Mouse (Mus musculus): ENCODE data around the gene Dap3. TPM values are rescaled to one million over a fixed set of nuclear protein-coding genes. Genes with fewer than 3 reads are reported as not detected.

The Dap3 gene
- polyA plus RNA-seq, 1 experiment from 2014 or later = 147 TPM

DNA sequence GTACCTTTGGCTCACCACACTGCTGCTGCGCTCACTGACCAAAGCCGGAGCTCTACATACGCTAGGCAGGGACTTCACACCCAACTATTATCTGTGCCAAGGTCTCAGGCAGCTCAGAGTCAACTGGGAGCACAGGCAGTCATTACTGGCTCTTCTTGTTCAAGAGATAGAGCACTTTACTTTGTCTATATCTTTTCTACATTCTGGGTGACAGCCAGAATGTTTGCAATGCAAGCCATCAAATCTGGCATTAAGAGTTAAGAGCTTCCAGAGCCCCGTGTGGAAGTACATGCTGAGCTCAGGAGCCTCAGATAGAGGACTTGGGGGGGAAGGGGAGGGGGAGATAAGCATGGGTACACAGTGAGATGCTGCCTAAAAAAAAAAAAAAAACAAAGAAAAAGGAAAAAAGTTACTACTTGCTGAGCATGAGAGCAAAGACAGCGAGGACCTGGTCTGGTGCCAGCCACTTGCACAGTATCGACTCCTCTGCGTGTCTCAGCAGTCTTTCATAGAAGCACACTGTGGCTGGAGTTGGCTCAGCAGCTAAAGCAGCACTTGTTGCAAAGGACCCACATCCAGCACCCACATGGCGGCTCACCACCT lies 26.9 kb downstream of the Dap3 start:
- Histone ChIP-seq H3K9ac (ENCODE audit: low read length) (no peak overlapping the region), H3K27me3 (replicated peaks; ENCODE audit: control insufficient read depth, insufficient read depth, low read length) (no peaks in the 10 kb centered on the region), H3K4me2 (ENCODE audit: low read length) (no peak overlapping the region), H3K9me3 (replicated peaks; ENCODE audit: control insufficient read depth, low read length) (no peaks in the 10 kb centered on the region), H3K27ac (ENCODE audit: low read depth, low read length) (no peak overlapping the region), H3K4me1 (ENCODE audit: control insufficient read depth, insufficient read depth, low read length) (no peaks in the 10 kb centered on the region), H3K4me3 (ENCODE audit: low read depth, low read length) (no peak overlapping the region), H3K36me3 (ENCODE audit: control insufficient read depth, insufficient read depth, low read length) (peaks cover 81% of the 10 kb centered on the region)
- DNase-seq (ENCODE audit: low spot score) = no peak
- ATAC-seq = no peak
- WGBS = 91% methylated on average over 8 of the region's 8 CpGs

DNA sequence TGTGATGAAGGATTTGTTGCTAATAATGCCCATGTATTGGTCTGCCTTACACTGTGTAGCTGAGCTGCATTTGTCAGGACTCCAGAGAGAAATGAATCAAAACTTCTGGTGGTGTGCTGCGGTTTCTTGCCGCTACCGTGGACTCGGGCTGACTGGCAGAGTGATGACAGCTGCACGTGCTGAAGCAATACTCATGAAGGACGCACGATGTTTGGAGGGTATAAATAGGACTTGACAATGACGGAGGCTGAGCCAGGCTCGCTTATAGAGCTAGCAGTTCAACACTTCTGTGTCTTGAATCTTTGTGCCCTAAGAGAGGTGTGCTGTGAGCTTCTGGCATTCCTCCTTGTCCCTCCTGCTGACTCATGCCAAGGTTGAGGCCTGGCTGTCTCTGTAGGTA lies 29.6 kb downstream of the Dap3 start:
- no peaks in the 10 kb centered on the region for H3K9me3 ChIP-seq (replicated peaks; ENCODE audit: control insufficient read depth, low read length)
- H3K4me2 ChIP-seq (ENCODE audit: low read length) = no peak overlapping the region
- H3K4me1 ChIP-seq (ENCODE audit: control insufficient read depth, insufficient read depth, low read length) = no peaks in the 10 kb centered on the region
- ATAC-seq (no peak), DNase-seq (ENCODE audit: low spot score) (no peak)
- H3K4me3 ChIP-seq (ENCODE audit: low read depth, low read length) = no peak overlapping the region
- WGBS = 97% methylated on average over 9 of the region's 9 CpGs
- no peaks in the 10 kb centered on the region for H3K27me3 ChIP-seq (replicated peaks; ENCODE audit: control insufficient read depth, insufficient read depth, low read length)
- no peak overlapping the region for H3K27ac ChIP-seq (ENCODE audit: low read depth, low read length)
- peaks cover 55% of the 10 kb centered on the region for H3K36me3 ChIP-seq (ENCODE audit: control insufficient read depth, insufficient read depth, low read length)
- no peak overlapping the region for H3K9ac ChIP-seq (ENCODE audit: low read length)

DNA sequence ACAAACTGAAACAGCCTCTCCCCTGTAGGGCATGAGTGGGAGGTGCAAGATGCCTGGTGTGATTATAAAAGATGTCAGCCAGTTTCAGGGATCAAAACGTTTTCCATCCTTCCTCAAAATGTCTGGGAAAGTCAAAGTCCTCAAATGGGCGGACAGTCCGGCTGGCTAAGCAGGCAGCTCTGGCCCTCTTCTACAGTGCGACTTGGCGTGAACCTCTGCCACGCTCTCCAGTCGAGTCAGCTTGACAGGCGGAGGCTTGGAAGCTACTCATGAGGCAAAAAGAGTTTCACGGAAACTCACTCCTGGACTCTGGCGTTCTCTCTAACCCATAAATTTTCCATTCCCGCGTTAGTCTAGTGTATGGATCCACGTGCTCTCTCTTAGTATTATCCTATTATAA lies 32.0 kb downstream of the Dap3 start:
- no peaks in the 10 kb centered on the region for H3K9me3 ChIP-seq (replicated peaks; ENCODE audit: control insufficient read depth, low read length)
- no peaks in the 10 kb centered on the region for H3K27me3 ChIP-seq (replicated peaks; ENCODE audit: control insufficient read depth, insufficient read depth, low read length)
- H3K4me2 ChIP-seq (ENCODE audit: low read length) = no peak overlapping the region
- H3K27ac ChIP-seq (ENCODE audit: low read depth, low read length) = no peak overlapping the region
- peaks cover 32% of the 10 kb centered on the region for H3K36me3 ChIP-seq (ENCODE audit: control insufficient read depth, insufficient read depth, low read length)
- DNase-seq (ENCODE audit: low spot score) (no peak), ATAC-seq (no peak)
- WGBS = 79% methylated on average over 13 of the region's 13 CpGs
- no peak overlapping the region for H3K4me3 ChIP-seq (ENCODE audit: low read depth, low read length)
- H3K9ac ChIP-seq (ENCODE audit: low read length) = no peak overlapping the region
- H3K4me1 ChIP-seq (ENCODE audit: control insufficient read depth, insufficient read depth, low read length) = peaks cover 6% of the 10 kb centered on the region; the same call in 1 of the 2 replicates

DNA sequence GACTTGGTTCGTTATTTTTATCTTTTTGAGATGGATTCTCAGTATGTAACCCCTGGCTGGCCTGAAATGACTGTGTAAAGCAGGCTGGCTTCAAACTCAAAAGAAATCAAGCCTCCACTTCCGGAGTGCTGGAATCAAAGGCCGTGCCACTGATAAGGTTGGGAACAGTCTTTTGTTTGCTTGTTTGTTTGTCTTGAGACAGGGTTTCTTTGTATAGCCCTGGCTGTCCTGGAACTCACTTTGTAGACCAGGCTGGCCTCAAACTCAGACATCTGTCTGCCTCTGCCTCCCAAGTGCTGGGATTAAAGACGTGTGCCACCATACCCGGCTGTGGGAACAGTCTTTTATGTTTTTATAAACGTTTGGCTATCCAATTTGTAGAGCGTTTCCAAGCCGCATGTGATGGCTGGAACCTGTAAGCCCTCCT lies 36.6 kb downstream of the Dap3 start:
- H3K4me1 ChIP-seq (ENCODE audit: control insufficient read depth, insufficient read depth, low read length) = peaks cover 6% of the 10 kb centered on the region; the same call in 1 of the 2 replicates
- H3K4me2 ChIP-seq (ENCODE audit: low read length) = peak overlapping the region; percentile 80
- peak overlapping the region; percentile 69 for H3K4me3 ChIP-seq (ENCODE audit: low read depth, low read length)
- no peaks in the 10 kb centered on the region for H3K27me3 ChIP-seq (replicated peaks; ENCODE audit: control insufficient read depth, insufficient read depth, low read length)
- peak overlapping the region; percentile 76 for H3K27ac ChIP-seq (ENCODE audit: low read depth, low read length)
- peak; percentile 8; the same call in 1 of the 2 replicates for ATAC-seq
- 33% methylated on average over 8 of the region's 8 CpGs for WGBS
- peaks cover 27% of the 10 kb centered on the region for H3K36me3 ChIP-seq (ENCODE audit: control insufficient read depth, insufficient read depth, low read length)
- H3K9me3 ChIP-seq (replicated peaks; ENCODE audit: control insufficient read depth, low read length) = no peaks in the 10 kb centered on the region
- H3K9ac ChIP-seq (ENCODE audit: low read length) = peak overlapping the region; percentile 82
- DNase-seq (ENCODE audit: low spot score) = no peak

DNA sequence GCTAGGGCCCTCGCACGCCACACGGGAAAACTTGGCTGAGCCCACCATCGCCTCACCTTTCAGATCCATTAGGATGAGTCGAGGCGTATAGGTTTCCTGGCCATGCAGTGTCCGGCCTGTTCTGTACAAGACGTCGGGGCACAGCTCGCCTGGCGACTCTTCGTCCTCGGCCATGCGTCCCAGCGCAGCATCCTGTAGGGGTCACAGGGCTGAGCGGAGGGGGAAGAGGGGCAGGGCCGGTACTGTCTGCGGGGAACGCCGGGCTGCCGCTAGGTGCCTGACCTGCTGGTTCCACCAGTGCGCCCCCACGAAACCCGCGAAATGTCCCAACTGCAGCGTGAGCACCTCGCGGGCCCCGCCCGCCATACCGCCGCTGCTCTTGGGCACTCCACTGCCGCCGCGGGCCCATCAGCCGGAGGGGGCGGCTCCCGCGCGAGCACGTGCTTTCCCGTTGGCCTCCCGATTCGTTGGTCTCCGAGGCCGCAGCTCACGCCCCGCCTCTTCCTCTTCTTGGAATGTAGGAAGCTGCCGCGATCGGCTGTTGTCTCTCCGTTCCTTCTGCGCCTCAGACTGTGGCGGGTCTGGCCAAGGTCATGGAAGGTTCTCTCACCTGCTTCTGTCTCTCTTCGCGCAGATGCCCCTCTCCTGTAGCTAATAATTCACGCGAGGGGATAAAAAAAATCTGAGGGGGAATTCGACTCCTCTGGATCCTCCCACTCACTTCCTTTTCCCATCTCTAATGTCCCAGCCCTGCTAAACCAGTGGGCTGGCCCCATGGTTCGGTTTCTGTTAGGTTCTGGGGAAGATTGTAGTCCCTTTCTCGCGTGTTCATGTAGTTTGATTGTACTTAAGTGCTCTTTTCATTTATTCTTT lies 37.2 kb downstream of the Dap3 start, which contains the start of gene Msto1:
Msto1 (minus strand) TSS at position 489 of the 873 bp plus-strand sequence.
- Histone ChIP-seq H3K9me3 (replicated peaks; ENCODE audit: control insufficient read depth, low read length) (no peaks in the 10 kb centered on the region), H3K4me3 (ENCODE audit: low read depth, low read length) (peak within 1 kb of the TSS; percentile 69), H3K9ac (ENCODE audit: low read length) (peak within 1 kb of the TSS; percentile 82), H3K27ac (ENCODE audit: low read depth, low read length) (peak within 1 kb of the TSS; percentile 76), H3K4me1 (ENCODE audit: control insufficient read depth, insufficient read depth, low read length) (peaks cover 6% of the 10 kb centered on the region; the same call in 1 of the 2 replicates), H3K4me2 (ENCODE audit: low read length) (peak within 1 kb of the TSS; percentile 80), H3K36me3 (ENCODE audit: control insufficient read depth, insufficient read depth, low read length) (peaks cover 33% of the 10 kb centered on the region), H3K27me3 (replicated peaks; ENCODE audit: control insufficient read depth, insufficient read depth, low read length) (no peaks in the 10 kb centered on the region)
- peak; percentile 99 for ATAC-seq
- under 1% methylated on average over 60 of the region's 62 CpGs for WGBS
- peak; percentile 95 for DNase-seq (ENCODE audit: low spot score)

DNA sequence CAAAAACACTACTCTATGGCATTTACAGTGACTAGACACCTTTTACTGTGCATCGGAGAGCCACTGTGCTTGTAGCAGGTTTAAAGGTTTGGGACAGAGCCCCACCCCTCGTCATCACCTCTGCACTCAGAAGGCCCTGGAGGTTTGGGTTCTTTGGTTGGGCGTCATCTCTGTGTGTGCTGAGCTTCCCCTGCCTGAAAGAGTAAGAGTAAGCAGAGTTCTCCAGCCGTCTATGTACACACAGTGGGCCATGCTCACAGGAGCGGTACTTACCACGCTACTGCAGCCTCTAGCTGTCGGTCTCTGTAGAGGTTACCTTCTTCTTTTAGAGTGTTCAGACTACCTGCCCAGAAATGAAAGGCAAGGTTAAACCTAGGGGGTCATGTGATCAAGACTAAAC lies 38.4 kb downstream of the Dap3 start:
- no peak for DNase-seq (ENCODE audit: low spot score)
- H3K4me1 ChIP-seq (ENCODE audit: control insufficient read depth, insufficient read depth, low read length) = peaks cover 6% of the 10 kb centered on the region; the same call in 1 of the 2 replicates
- no peaks in the 10 kb centered on the region for H3K9me3 ChIP-seq (replicated peaks; ENCODE audit: control insufficient read depth, low read length)
- H3K27me3 ChIP-seq (replicated peaks; ENCODE audit: control insufficient read depth, insufficient read depth, low read length) = no peaks in the 10 kb centered on the region
- no peak overlapping the region for H3K27ac ChIP-seq (ENCODE audit: low read depth, low read length)
- no peak overlapping the region for H3K4me3 ChIP-seq (ENCODE audit: low read depth, low read length)
- WGBS = 91% methylated on average over 7 of the region's 7 CpGs
- H3K9ac ChIP-seq (ENCODE audit: low read length) = no peak overlapping the region
- no peak for ATAC-seq
- peaks cover 45% of the 10 kb centered on the region for H3K36me3 ChIP-seq (ENCODE audit: control insufficient read depth, insufficient read depth, low read length)
- H3K4me2 ChIP-seq (ENCODE audit: low read length) = peak overlapping the region; percentile 80; the same call in 1 of the 2 replicates

DNA sequence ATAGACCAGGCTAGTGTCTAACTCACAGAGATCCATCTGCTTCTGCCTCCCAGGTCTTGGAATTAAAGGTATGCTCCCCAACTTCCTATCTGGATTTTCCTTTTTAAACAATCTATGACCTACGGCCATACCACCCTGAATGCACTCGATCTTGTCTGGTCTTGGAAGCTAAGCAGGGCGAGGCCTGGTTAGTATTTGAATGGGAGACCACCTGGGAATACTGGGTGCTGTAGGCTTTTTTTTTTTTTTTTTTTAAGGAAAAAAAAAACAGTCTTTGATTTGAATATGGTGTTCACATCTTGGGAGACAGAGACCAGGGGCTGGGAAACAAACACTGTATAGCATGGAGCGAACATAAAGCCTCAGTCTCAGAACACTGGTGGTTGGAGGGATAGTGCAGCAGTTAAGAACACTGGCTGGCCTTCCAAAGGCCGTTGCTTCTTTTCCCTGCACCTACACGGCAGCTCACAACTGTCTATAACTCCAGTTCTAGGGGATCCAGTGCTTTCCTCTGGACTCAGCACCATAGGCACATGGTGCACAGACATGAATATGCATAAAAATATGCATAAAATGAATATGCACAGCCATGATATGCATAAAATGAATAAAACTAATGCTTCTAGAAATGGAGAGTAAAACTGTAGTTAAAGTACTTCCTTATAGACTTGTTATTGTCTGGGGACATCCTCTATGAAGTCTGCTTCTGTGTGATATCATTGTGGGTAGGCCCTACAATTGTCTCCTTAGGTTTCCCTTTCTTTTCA lies 44.4 kb downstream of the Dap3 start:
- DNase-seq (ENCODE audit: low spot score) (no peak), ATAC-seq (no peak)
- H3K27ac ChIP-seq (ENCODE audit: low read depth, low read length) = no peak overlapping the region
- H3K4me1 ChIP-seq (ENCODE audit: control insufficient read depth, insufficient read depth, low read length) = no peaks in the 10 kb centered on the region
- no peaks in the 10 kb centered on the region for H3K9me3 ChIP-seq (replicated peaks; ENCODE audit: control insufficient read depth, low read length)
- no peaks in the 10 kb centered on the region for H3K27me3 ChIP-seq (replicated peaks; ENCODE audit: control insufficient read depth, insufficient read depth, low read length)
- WGBS = 86% methylated on average over 6 of the region's 6 CpGs
- H3K9ac ChIP-seq (ENCODE audit: low read length) = no peak overlapping the region
- H3K4me3 ChIP-seq (ENCODE audit: low read depth, low read length) = no peak overlapping the region
- H3K36me3 ChIP-seq (ENCODE audit: control insufficient read depth, insufficient read depth, low read length) = peaks cover 96% of the 10 kb centered on the region
- no peak overlapping the region for H3K4me2 ChIP-seq (ENCODE audit: low read length)

DNA sequence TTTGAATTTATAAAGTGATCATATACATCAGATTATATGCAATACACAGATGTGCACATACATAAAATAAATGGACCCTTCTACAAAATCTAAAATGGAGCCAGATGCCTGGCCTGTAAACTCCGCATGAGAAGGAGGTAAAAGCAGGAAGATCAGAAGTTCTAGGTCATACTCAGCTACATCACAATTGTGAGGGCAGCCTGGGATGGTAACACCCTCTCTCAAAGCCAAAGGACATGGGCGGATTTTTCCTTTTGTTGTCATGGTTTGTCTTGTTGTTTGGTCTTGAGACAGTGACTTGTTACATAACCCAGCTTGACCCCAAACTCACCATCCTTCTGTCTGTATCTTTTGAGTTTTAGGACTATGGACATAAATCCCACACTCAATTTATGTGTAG lies 45.2 kb downstream of the Dap3 start:
- peaks cover 93% of the 10 kb centered on the region for H3K36me3 ChIP-seq (ENCODE audit: control insufficient read depth, insufficient read depth, low read length)
- no peak overlapping the region for H3K4me2 ChIP-seq (ENCODE audit: low read length)
- H3K27me3 ChIP-seq (replicated peaks; ENCODE audit: control insufficient read depth, insufficient read depth, low read length) = no peaks in the 10 kb centered on the region
- H3K27ac ChIP-seq (ENCODE audit: low read depth, low read length) = no peak overlapping the region
- H3K9me3 ChIP-seq (replicated peaks; ENCODE audit: control insufficient read depth, low read length) = no peaks in the 10 kb centered on the region
- DNase-seq (ENCODE audit: low spot score) = no peak
- no peak overlapping the region for H3K9ac ChIP-seq (ENCODE audit: low read length)
- H3K4me3 ChIP-seq (ENCODE audit: low read depth, low read length) = no peak overlapping the region
- no peaks in the 10 kb centered on the region for H3K4me1 ChIP-seq (ENCODE audit: control insufficient read depth, insufficient read depth, low read length)
- 95% methylated on average over 2 of the region's 2 CpGs for WGBS
- ATAC-seq = no peak

All from forebrain, embryonic 14.5 days (tissue).